Comparison of ENCODE assay signal across 18 mouse cellular contexts in genomic region chr5:99359251-99359650, GRCm38 (mm10).
"Had no signal": no experiment of that assay in that cellular context is flagged by ENCODE, and none has a peak within 500 bp of the region (broad histone marks: within the 10 kb centered on the region; RNA-seq: fewer than 3 reads in every experiment).

No protein-coding gene starts in this region.

- H3K4me3 ChIP-seq: liver, embryonic 15.5 days; megakaryocyte, embryonic 14.5 days; midbrain, embryonic 12.5 days; myocyte; neural tube, embryonic 13.5 days; neural tube, embryonic 15.5 days; stomach, embryonic 15.5 days had no signal

- DNase-seq: lung, adult 18-20 months; lung, embryonic 14.5 days; lung, postnatal 10 days; lung, postnatal 4 days; midbrain, embryonic 14.5 days; retina, postnatal 1 day; right cerebral cortex, adult 18-20 months; thymus, adult 2 months; thymus, postnatal 25 days; thymus, postnatal 4 days had no signal

- H3K9me3 ChIP-seq: liver, embryonic 15.5 days; megakaryocyte, embryonic 14.5 days; midbrain, embryonic 12.5 days; neural tube, embryonic 13.5 days; neural tube, embryonic 15.5 days; stomach, embryonic 15.5 days had no signal

- H3K27me3 ChIP-seq: liver, embryonic 15.5 days; neural tube, embryonic 13.5 days; neural tube, embryonic 15.5 days; stomach, embryonic 15.5 days had no signal

- H3K4me1 ChIP-seq: liver, embryonic 15.5 days; midbrain, embryonic 12.5 days; neural tube, embryonic 13.5 days; neural tube, embryonic 15.5 days; stomach, embryonic 15.5 days had no signal

- H3K9ac ChIP-seq: liver, embryonic 15.5 days; lung, embryonic 14.5 days; midbrain, embryonic 12.5 days; neural tube, embryonic 13.5 days; neural tube, embryonic 15.5 days; stomach, embryonic 15.5 days had no signal

- H3K36me3 ChIP-seq: liver, embryonic 15.5 days; midbrain, embryonic 12.5 days; neural tube, embryonic 13.5 days; neural tube, embryonic 15.5 days; stomach, embryonic 15.5 days had no signal

- H3K27ac ChIP-seq: liver, embryonic 15.5 days; midbrain, embryonic 12.5 days; neural tube, embryonic 13.5 days; neural tube, embryonic 15.5 days; stomach, embryonic 15.5 days; stomach, postnatal 0 days had no signal

- H3K4me2 ChIP-seq: liver, embryonic 15.5 days; lung, embryonic 14.5 days; midbrain, embryonic 12.5 days; neural tube, embryonic 13.5 days; neural tube, embryonic 15.5 days; stomach, embryonic 15.5 days had no signal
